Mouse (Mus musculus): Measurements from ENCODE around the gene Tlx2. TPM values are rescaled to one million over a fixed set of nuclear protein-coding genes. Genes with fewer than 3 reads are reported as not detected.
A peak's percentile ranks its signal among the peaks of the same experiment; 100 is the strongest.

Gene Tlx2
- polyA plus RNA-seq, 1 experiment from 2014 or later = 8.2 TPM

DNA sequence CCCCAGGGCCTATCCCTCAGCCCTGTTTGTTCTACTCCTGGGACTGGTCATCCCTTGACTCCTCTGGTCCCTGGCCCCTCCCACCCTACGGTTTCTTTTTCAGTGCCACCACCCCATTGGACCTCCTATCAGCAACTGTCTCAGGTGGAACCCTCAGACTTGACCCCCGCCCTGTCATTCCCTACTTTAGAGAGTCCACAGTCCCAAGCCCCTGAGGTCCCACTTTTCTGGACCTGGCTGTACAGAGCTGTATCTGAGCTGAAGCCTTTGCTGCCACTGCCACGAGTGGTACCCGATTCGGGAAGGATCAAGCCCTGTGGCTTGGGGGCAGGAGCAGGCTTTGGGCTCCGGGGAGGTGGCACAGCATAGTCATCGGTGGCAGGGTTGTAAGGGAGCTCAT, 39.0 kb downstream of the Tlx2 start:
- H3K27ac ChIP-seq = no peak overlapping the region
- peaks cover 43% of the 10 kb centered on the region for H3K27me3 ChIP-seq
- H3K36me3 ChIP-seq = no peaks in the 10 kb centered on the region
- WGBS = 59% methylated on average over 7 of the region's 7 CpGs
- peaks cover 41% of the 10 kb centered on the region for H3K4me1 ChIP-seq
- no peak overlapping the region for H3K9ac ChIP-seq
- H3K4me3 ChIP-seq = no peak overlapping the region
- ATAC-seq (ENCODE audit: insufficient number of reproducible peaks, insufficient read depth, low FRiP score, low TSS enrichment) = no peak
- no peak overlapping the region for H3K4me2 ChIP-seq (replicated peaks)
- no peaks in the 10 kb centered on the region for H3K9me3 ChIP-seq

DNA sequence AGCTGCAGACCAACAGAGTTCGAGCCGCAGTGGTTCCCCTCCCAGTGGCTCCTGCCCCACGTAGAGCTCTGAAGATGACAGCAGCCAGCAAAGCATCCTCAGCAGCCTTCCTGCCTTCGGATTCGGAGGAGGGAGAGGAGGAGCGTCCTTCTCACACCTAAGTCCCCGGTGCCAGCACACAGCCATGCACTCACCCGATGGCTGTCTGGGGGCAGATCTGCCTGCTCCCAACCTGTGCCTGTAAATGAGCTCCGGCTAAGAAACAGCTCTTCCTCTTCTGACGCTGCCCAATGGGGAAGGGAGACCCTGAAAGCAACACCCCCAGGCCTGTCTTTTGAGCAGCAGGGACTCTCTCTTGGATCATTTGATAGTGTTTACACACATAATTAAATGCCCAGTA, 40.3 kb downstream of the Tlx2 start:
- WGBS = 21% methylated on average over 10 of the region's 10 CpGs
- Histone ChIP-seq H3K27ac (no peak overlapping the region), H3K36me3 (no peaks in the 10 kb centered on the region), H3K9ac (peak overlapping the region; percentile 20; the same call in 1 of the 2 replicates), H3K9me3 (no peaks in the 10 kb centered on the region), H3K27me3 (peaks cover 43% of the 10 kb centered on the region), H3K4me2 (replicated peaks) (no peak overlapping the region), H3K4me1 (peaks cover 35% of the 10 kb centered on the region), H3K4me3 (no peak overlapping the region)
- ATAC-seq (ENCODE audit: insufficient number of reproducible peaks, insufficient read depth, low FRiP score, low TSS enrichment) = no peak

DNA sequence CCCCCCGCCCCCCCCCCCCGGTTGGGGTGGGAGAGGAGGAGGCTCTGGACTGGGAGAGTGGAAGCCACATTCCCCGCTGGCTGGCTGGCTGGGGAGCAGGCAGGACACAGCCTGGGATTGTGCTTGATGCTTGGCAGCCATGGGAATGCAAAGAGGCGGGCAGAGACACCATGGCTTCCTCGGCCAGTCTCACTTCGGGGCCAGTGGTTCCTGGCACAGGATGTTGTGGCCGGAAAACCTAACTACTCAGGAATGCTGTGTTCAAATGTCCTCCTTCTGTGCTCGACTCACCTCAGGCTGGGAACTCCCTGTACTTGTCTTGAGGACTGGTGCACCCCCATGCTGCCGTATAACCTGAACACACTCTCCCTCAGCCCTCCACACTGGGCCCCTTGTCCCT, 42.4 kb downstream of the Tlx2 start:
- Histone ChIP-seq H3K4me3 (no peak overlapping the region), H3K27ac (no peak overlapping the region), H3K4me2 (replicated peaks) (no peak overlapping the region), H3K4me1 (peaks cover 29% of the 10 kb centered on the region), H3K9me3 (no peaks in the 10 kb centered on the region), H3K9ac (no peak overlapping the region), H3K27me3 (peaks cover 43% of the 10 kb centered on the region), H3K36me3 (no peaks in the 10 kb centered on the region)
- ATAC-seq (ENCODE audit: insufficient number of reproducible peaks, insufficient read depth, low FRiP score, low TSS enrichment) = no peak
- 26% methylated on average over 8 of the region's 9 CpGs for WGBS

DNA sequence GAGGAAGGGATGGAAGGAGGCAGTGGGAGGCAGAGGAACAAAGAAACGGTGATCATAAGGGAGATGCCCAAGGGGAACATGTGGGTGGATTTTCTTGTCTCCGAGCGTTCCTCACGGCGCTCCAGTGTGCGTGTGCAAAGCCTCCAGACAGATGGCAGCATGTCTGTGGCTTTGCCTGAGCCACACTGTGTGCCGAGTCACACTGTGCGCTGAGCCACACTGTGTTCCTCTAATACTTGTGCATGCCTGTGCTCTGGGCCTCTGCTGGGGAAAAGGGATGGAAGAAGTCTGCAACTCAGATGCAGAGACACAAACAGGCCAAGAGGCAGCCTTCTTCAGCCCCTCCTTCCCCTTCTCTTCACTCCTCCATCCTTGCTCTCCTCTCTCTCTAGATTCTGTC, 42.8 kb downstream of the Tlx2 start:
- WGBS = 67% methylated on average over 8 of the region's 8 CpGs
- no peak overlapping the region for H3K9ac ChIP-seq
- no peaks in the 10 kb centered on the region for H3K9me3 ChIP-seq
- no peak overlapping the region for H3K4me3 ChIP-seq
- H3K4me1 ChIP-seq = peaks cover 27% of the 10 kb centered on the region
- H3K27me3 ChIP-seq = peaks cover 40% of the 10 kb centered on the region
- no peak for ATAC-seq (ENCODE audit: insufficient number of reproducible peaks, insufficient read depth, low FRiP score, low TSS enrichment)
- no peak overlapping the region for H3K4me2 ChIP-seq (replicated peaks)
- H3K36me3 ChIP-seq = no peaks in the 10 kb centered on the region
- H3K27ac ChIP-seq = no peak overlapping the region

DNA sequence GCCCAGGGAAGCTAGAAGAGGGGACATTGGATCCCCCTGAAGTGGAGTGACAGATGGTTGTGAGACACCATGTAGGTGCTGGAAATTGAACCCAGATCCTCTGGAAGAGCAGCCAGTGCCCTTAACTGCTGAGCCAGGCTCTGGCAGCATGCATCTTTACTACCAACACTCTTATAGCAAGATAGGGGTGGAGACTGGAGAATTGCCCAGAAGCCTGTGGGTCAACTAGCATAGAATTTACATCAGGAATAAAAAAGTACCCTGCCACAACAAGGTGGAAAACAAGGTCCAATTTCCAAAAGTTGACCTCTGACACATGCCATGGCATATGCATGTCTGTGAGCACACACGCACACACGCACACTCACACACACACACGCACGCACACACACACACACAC, 44.9 kb downstream of the Tlx2 start:
- Histone ChIP-seq H3K27ac (no peak overlapping the region), H3K36me3 (no peaks in the 10 kb centered on the region), H3K4me2 (replicated peaks) (no peak overlapping the region), H3K4me3 (no peak overlapping the region), H3K9ac (no peak overlapping the region), H3K27me3 (peaks cover 21% of the 10 kb centered on the region), H3K9me3 (no peaks in the 10 kb centered on the region), H3K4me1 (peaks cover 14% of the 10 kb centered on the region)
- ATAC-seq (ENCODE audit: insufficient number of reproducible peaks, insufficient read depth, low FRiP score, low TSS enrichment) = no peak
- WGBS = 96% methylated on average over 4 of the region's 4 CpGs

DNA sequence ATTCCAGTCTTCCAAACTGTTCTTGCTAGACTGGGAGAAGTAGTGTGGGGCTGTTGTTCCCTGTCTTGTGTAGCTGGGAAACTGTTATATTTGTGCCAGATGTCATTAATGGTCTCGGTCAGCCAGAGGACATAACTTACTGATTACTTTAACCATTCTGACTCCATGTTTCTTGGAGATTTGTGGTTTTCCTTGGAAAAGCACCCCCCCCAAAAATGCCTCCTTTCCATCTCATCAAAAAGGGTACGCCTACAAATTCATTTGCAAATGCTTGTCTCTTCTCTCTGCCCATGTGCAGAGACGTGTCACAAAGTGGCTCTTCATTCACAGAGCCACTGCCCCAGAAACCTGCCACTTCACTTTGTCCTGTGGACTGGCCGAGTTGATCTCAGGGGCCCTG, 45.7 kb downstream of the Tlx2 start:
- Histone ChIP-seq H3K4me2 (replicated peaks) (no peak overlapping the region), H3K9ac (no peak overlapping the region), H3K27me3 (peaks cover 13% of the 10 kb centered on the region; the same call in 1 of the 2 replicates), H3K36me3 (no peaks in the 10 kb centered on the region), H3K27ac (no peak overlapping the region), H3K4me1 (peaks cover 9% of the 10 kb centered on the region; the same call in 1 of the 2 replicates), H3K4me3 (no peak overlapping the region), H3K9me3 (no peaks in the 10 kb centered on the region)
- no peak for ATAC-seq (ENCODE audit: insufficient number of reproducible peaks, insufficient read depth, low FRiP score, low TSS enrichment)
- WGBS = 58% methylated on average over 4 of the region's 4 CpGs

DNA sequence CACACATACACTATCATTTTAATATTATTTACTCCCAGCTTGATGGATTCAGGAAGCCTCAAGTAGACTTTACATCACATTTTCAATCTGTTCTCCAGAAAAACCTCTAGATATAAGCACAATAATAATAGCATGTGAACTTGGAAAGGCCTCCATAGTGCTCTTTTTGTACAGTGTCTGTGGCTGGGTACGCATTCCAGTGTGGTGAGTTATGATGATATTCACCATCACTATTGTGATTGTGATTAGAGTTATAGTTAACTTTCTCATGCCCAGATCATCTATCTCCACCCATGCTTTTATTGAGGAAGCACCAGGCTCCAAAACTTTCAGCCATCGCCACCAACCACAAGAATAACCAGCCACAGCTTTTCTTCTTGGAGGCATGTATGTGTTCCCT, 46.3 kb downstream of the Tlx2 start:
- H3K27me3 ChIP-seq = 0 out of 2 replicates have a peak, but pooled peaks cover 7% of the 10 kb centered on the region
- no peak overlapping the region for H3K9ac ChIP-seq
- ATAC-seq (ENCODE audit: insufficient number of reproducible peaks, insufficient read depth, low FRiP score, low TSS enrichment) = no peak
- 92% methylated on average over 2 of the region's 2 CpGs for WGBS
- H3K9me3 ChIP-seq = no peaks in the 10 kb centered on the region
- H3K4me1 ChIP-seq = peaks cover 9% of the 10 kb centered on the region; the same call in 1 of the 2 replicates
- H3K27ac ChIP-seq = no peak overlapping the region
- no peaks in the 10 kb centered on the region for H3K36me3 ChIP-seq
- H3K4me3 ChIP-seq = no peak overlapping the region
- no peak overlapping the region for H3K4me2 ChIP-seq (replicated peaks)

DNA sequence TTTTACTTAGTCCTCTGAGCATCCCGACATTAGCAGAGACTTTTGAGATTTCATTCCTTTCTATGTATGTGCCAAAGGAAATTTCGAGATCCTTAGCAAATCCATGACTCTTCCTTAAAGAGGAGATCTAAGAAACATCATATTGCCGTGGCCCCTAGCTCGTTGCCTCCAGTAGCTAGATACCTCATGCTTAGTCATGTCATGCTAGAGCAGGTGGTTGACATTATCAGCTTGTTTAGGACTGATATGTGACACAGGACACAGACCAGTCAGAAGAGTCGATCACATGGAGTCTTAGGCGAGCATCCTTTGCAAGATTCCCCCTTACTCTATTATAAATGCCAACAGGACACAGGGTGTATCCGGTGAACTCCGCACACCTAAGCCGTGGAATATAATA, 47.1 kb downstream of the Tlx2 start:
- H3K36me3 ChIP-seq = no peaks in the 10 kb centered on the region
- H3K9me3 ChIP-seq = no peaks in the 10 kb centered on the region
- WGBS = 84% methylated on average over 9 of the region's 9 CpGs
- H3K27ac ChIP-seq = no peak overlapping the region
- H3K4me2 ChIP-seq (replicated peaks) = no peak overlapping the region
- no peak overlapping the region for H3K9ac ChIP-seq
- H3K4me3 ChIP-seq = no peak overlapping the region
- no peak for ATAC-seq (ENCODE audit: insufficient number of reproducible peaks, insufficient read depth, low FRiP score, low TSS enrichment)
- peaks cover 9% of the 10 kb centered on the region; the same call in 1 of the 2 replicates for H3K4me1 ChIP-seq
- no peaks in the 10 kb centered on the region for H3K27me3 ChIP-seq

DNA sequence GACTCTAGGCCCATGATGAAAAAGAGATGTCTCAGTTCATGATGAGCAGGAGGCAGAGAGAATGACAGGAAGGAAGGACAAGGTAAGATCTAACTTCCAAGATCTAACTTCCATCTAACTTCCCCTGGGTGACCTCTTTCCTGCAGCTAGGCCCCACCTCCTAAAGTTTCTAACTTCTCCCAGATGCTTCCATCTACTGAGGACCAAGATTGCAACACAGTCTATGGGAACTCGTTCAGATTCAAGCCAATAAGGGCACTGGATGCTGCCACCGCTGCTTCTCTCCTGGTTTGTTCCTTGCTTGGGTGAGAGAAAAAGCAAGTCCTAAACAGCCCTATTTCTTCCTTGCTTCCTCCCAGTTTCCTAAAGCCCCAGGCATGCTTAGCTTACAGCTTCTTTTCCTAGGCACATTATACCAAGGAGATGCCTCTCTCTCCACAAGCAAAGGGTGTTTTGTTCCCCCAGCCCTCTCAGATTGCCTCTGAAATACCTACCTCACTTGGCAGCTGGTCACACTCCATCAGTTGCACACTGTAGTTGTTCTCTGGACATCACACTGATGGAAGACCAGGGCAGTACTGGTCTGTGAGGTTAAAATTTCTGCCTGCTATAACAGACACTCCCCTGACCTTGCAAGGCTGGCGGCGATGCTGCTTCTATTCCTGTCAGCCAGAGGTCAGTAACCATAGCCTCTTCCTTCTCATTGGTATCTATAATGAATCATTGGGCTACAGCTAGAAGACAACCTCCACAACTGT, 49.1 kb downstream of the Tlx2 start:
- no peaks in the 10 kb centered on the region for H3K27me3 ChIP-seq
- H3K27ac ChIP-seq = no peak overlapping the region
- no peak for ATAC-seq (ENCODE audit: insufficient number of reproducible peaks, insufficient read depth, low FRiP score, low TSS enrichment)
- no peak overlapping the region for H3K4me3 ChIP-seq
- no peak overlapping the region for H3K4me2 ChIP-seq (replicated peaks)
- no peak overlapping the region for H3K9ac ChIP-seq
- H3K36me3 ChIP-seq = no peaks in the 10 kb centered on the region
- WGBS = 82% methylated on average over 4 of the region's 4 CpGs
- H3K9me3 ChIP-seq = no peaks in the 10 kb centered on the region
- 0 out of 2 replicates have a peak, but pooled peaks cover 3% of the 10 kb centered on the region for H3K4me1 ChIP-seq

DNA sequence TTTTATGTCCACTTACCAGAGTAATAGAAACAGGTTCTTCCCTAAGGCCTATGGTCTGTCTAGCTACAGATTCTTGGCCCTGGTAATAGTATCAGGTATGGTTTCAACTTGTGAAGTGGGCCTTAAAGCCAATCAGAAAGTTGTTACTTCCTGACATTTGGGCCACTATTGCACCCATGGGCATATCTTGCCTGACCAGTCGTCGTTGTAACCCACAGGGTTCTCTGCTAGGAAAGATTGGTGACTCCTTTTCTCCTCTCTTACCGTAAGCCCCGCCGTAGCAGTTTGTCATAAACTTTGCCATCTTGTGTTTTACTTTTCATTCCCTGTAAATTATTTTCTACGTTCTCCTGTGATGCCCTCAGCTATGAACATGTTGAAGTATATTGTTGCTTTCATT, 50.0 kb downstream of the Tlx2 start:
- Histone ChIP-seq H3K9me3 (no peaks in the 10 kb centered on the region), H3K36me3 (no peaks in the 10 kb centered on the region), H3K9ac (no peak overlapping the region), H3K4me1 (0 out of 2 replicates have a peak, but pooled peaks cover 3% of the 10 kb centered on the region), H3K4me2 (replicated peaks) (no peak overlapping the region), H3K27ac (no peak overlapping the region), H3K27me3 (no peaks in the 10 kb centered on the region), H3K4me3 (no peak overlapping the region)
- ATAC-seq (ENCODE audit: insufficient number of reproducible peaks, insufficient read depth, low FRiP score, low TSS enrichment) = no peak
- 87% methylated on average over 6 of the region's 6 CpGs for WGBS

DNA sequence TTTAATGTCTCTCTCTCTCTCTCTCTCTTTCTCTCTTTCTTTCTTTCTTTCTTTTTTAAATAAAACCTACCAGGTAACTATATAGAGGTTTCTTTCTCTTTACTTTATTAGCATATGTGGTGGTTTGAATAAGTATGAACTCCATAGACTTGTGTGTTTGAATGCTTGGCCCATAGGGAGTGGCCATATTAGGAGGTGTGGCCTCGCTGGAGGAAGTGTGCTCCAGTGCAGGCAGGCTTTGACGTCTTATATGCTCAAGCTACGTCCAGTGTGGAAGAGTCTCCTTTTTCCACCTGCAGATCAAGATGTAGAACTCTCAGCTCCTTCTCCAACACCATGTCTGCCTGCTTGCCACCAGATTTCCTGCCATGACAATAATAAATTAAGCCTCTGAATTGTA, 51.0 kb downstream of the Tlx2 start:
- no peaks in the 10 kb centered on the region for H3K27me3 ChIP-seq
- no peaks in the 10 kb centered on the region for H3K36me3 ChIP-seq
- no peak overlapping the region for H3K4me3 ChIP-seq
- no peak overlapping the region for H3K27ac ChIP-seq
- ATAC-seq (ENCODE audit: insufficient number of reproducible peaks, insufficient read depth, low FRiP score, low TSS enrichment) = no peak
- H3K9ac ChIP-seq = no peak overlapping the region
- 68% methylated on average over 3 of the region's 3 CpGs for WGBS
- H3K4me1 ChIP-seq = no peaks in the 10 kb centered on the region
- H3K9me3 ChIP-seq = no peaks in the 10 kb centered on the region
- H3K4me2 ChIP-seq (replicated peaks) = no peak overlapping the region

Data from embryonic facial prominence, embryonic 12.5 days (tissue).